Comparison of ENCODE assay signal across 8 mouse cellular contexts in the genomic region with DNA sequence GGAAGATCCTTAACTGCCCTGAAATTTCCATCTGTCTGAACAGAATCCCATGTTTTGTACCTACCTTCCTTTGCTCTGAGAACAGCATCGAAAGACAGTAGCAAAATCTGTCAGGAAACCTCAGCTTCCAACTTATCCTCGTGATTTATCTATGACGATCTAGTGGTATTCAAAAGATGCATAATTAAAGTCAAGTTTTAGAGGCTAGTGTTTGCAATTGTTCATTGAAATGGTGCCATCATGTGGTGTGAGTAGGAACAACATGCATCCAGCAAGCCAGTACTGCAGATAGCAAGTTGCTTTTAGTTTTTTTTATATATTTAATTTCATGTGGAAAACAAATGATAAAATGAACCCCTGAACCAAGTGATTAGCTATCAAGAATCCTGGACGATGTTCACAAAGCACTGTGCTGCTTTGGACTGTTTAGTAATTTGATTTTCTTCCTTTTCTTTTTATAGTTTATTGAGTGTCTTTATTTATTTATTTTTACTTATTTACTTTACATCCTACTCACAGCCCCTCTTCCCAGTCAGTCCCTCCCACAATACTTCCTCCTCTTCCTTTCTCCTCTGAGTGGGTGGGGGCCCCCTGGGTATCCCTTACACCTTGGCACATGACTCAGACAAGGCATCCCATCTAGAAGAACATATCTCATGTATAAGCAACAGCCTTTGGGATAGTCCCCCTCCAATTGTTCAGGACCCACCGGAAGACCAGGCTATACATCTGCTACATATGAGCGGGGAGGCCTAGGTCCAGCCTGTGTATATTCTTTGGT. TPM values are rescaled to one million over a fixed set of nuclear protein-coding genes. Genes with fewer than 3 reads are reported as not detected.
DNase-seq lines count a peak whose midpoint lies in the region; ATAC-seq and TF ChIP-seq lines count a peak whose summit lies in the region.

No protein-coding gene starts in this region.

- H3K27me3 ChIP-seq in cerebellum, adult 2 months (ENCODE audit: control insufficient read depth, insufficient read depth, low read length), result no peaks in the 10 kb centered on the region

- no peak for TF ChIP-seq CTCF in cerebellum, adult 2 months (IDR thresholded peaks at IDR 0.05; ENCODE audit: borderline replicate concordance, insufficient read depth, low read depth, low read length)

- DNase-seq in 3134 (ENCODE audit: extremely low read depth, insufficient read length, low spot score), result peak; percentile 20
- peak; percentile 11 to 39 for DNase-seq in CD8-positive naive resting alpha-beta T cell, adult 2 months (ENCODE audit: low read depth in 2 of 2, low spot score in 2 of 2)
- DNase-seq in cerebellum, adult 2 months, result peak; percentile 38
- DNase-seq in kidney, adult 8-10 months, result peak; percentile 22 to 54
- peak; percentile 7 to 51 for DNase-seq in left cerebral cortex, postnatal 36 days (ENCODE audit: low spot score in 2 of 2)
- peak; percentile 7 to 15 for DNase-seq in natural killer cell, adult 2 months (ENCODE audit: low spot score in 2 of 2)

- H3K4me3 ChIP-seq in cerebellum, adult 2 months (replicated peaks; ENCODE audit: insufficient read depth, low read depth, low read length), result no peak overlapping the region

- intact Hi-C loops in left cerebral cortex, postnatal 36 days (cut with DNase I), result loop anchor here (1.0 to 10.0 kb wide), 2 partner anchors 719 to 916 kb away; no protein-coding TSS in a partner anchor

- H3K27ac ChIP-seq in cerebellum, adult 2 months (ENCODE audit: insufficient read depth, low read length), result no peak overlapping the region

- WGBS in cerebellum, adult 2 months, result 36% methylated on average over 6 of the region's 6 CpGs

- TF ChIP-seq POLR2A in cerebellum, adult 2 months (IDR thresholded peaks at IDR 0.05; ENCODE audit: borderline replicate concordance, insufficient read depth, low read length), result no peak

- peak; percentile 78; the same call in 1 of the 2 replicates for ATAC-seq in frontal cortex, adult (ENCODE audit: low TSS enrichment)
- no peak for ATAC-seq in erythroid progenitor cell, adult 5-6 weeks (replicated peaks; ENCODE audit: low FRiP score, poor library complexity, severe bottlenecking)

- H3K4me1 ChIP-seq in cerebellum, adult 2 months (ENCODE audit: control insufficient read depth, insufficient read depth, low read length), result no peaks in the 10 kb centered on the region

RNA-seq across cellular contexts. Expression of a gene that starts 24.6 kb away (rescaled TPM):
- 84.4 and 91.4 TPM in 2 replicates for polyA plus RNA-seq in cerebellum, adult 2 months (2012; rRNA removed)
- 10 to 100 TPM; 73.5 to 74.4 TPM for total RNA-seq in left cerebral cortex, postnatal 36 days (2021)
- 20.5 and 23.8 TPM in 2 replicates for total RNA-seq in erythroid progenitor cell, adult 5-6 weeks (2015; ENCODE audit: low replicate concordance)
- 15.9 and 16.9 TPM in 2 replicates for total RNA-seq in erythroid progenitor cell, adult 5-6 weeks (2017; ENCODE audit: low replicate concordance)
